Mouse (Mus musculus) testis, adult 2 months (tissue): ENCODE results near the gene Bbs1. TPM values are rescaled to one million over a fixed set of nuclear protein-coding genes. Genes with fewer than 3 reads are reported as not detected.
A peak's percentile ranks its signal among the peaks of the same experiment; 100 is the strongest.

Experiments
- H3K27ac ChIP-seq: fragments of 200-500 bp; 2 replicates; pipeline ENCODE4 v1.5.1; 2012; ENCODE audit warnings: low read depth, low read length; ENCODE audit not compliant: control insufficient read depth, insufficient read depth
- H3K27me3 ChIP-seq: fragments of 200-500 bp; 2 replicates; pipeline ENCODE4 v1.6.1; 2012; ENCODE audit warnings: mild to moderate bottlenecking, low read length, moderate library complexity; ENCODE audit not compliant: control insufficient read depth, insufficient read depth
- H3K36me3 ChIP-seq: fragments of 200-500 bp; 2 replicates; pipeline ENCODE4 v1.6.1; 2012; ENCODE audit warnings: mild to moderate bottlenecking, low read length; ENCODE audit not compliant: control insufficient read depth, insufficient read depth
- H3K4me1 ChIP-seq: fragments of 200-500 bp; 2 replicates; pipeline ENCODE4 v1.6.1; 2012; ENCODE audit warnings: low read length; ENCODE audit not compliant: control insufficient read depth, insufficient read depth
- H3K4me3 ChIP-seq: fragments of 200-500 bp; 2 replicates; pipeline ENCODE4 v1.5.1; 2012; ENCODE audit warnings: low read depth, mild to moderate bottlenecking, low read length, moderate library complexity, mixed read lengths; ENCODE audit not compliant: control insufficient read depth
- CTCF ChIP-seq: fragments of 200-500 bp; IDR thresholded peaks from 2 replicates; pipeline ENCODE4 v1.5.1; 2012; ENCODE audit warnings: low read depth, mild to moderate bottlenecking, inconsistent platforms, low read length, moderate library complexity; ENCODE audit not compliant: control insufficient read depth, insufficient read depth, insufficient replicate concordance
- POLR2A ChIP-seq: fragments of 200-500 bp; IDR thresholded peaks from 2 replicates; pipeline ENCODE4 v1.6.1; 2012; ENCODE audit warnings: low read depth, mild to moderate bottlenecking, inconsistent platforms, low read length, moderate library complexity; ENCODE audit not compliant: control insufficient read depth
- polyA plus RNA-seq: library from polyadenylated mRNA; depleted of rRNA; stranded (reverse); fragments of >200 nt; gene quantifications from 2 replicates; pipeline ENCODE4 v1.2.3, GENCODE M21; 2012

The Bbs1 gene
- polyA plus RNA-seq, 1 experiment, result 15.5 TPM

GRCm38 (mm10) chr19:4859081-4859480, 47.3 kb downstream of the Bbs1 start:
- H3K36me3 ChIP-seq, result no peaks in the 10 kb centered on the region
- H3K4me1 ChIP-seq, result peaks cover 20% of the 10 kb centered on the region
- no peaks in the 10 kb centered on the region for H3K27me3 ChIP-seq
- TF ChIP-seq POLR2A (no peak), CTCF (no peak)
- H3K27ac ChIP-seq, result no peak overlapping the region
- no peak overlapping the region for H3K4me3 ChIP-seq

- Histone ChIP-seq H3K4me1 (peaks cover 20% of the 10 kb centered on the region), H3K4me3 (no peak overlapping the region), H3K36me3 (no peaks in the 10 kb centered on the region), H3K27me3 (no peaks in the 10 kb centered on the region), H3K27ac (0 out of 2 replicates have a peak overlapping the region, but pooled peaks have one; percentile 41)
- TF ChIP-seq POLR2A (no peak; the same call in 1 of the 2 replicates), CTCF (no peak)
These were observed 50.5 kb downstream of the Bbs1 start for GRCm38 (mm10) chr19:4855951-4856350.

DNA sequence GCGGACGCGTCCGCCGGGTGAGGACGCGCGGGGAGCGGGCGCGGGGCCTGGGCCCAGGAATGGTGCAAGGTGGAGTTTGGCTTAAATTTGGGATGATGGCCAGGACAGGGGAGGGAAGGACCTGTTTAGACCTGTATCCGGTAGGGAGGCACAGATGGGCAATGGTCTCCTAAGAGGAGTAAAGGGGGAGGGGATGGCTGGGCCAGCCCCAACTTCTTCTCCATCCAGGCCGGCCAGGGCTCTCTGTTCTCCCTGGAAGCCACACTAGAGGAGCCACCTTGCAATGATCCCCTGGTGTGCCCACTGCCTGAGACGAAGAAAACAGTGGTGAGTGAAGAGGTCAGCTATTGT, 51.0 kb downstream of the Bbs1 start:
- Histone ChIP-seq H3K36me3 (no peaks in the 10 kb centered on the region), H3K27me3 (no peaks in the 10 kb centered on the region), H3K4me1 (peaks cover 20% of the 10 kb centered on the region), H3K27ac (peak overlapping the region; percentile 77), H3K4me3 (peak overlapping the region; percentile 86)
- no peak for TF ChIP-seq CTCF
- TF ChIP-seq POLR2A, result no peak

GRCm38 (mm10) chr19:4854552-4855469, 51.6 kb downstream of the Bbs1 start, which contains the start of gene Ctsf:
Ctsf (plus strand) TSS chr19:4855130.
- peak within 1 kb of the TSS; percentile 77 for H3K27ac ChIP-seq
- H3K36me3 ChIP-seq, result no peaks in the 10 kb centered on the region
- TF ChIP-seq POLR2A (peak; percentile 57), CTCF (no peak)
- peaks cover 20% of the 10 kb centered on the region for H3K4me1 ChIP-seq
- peak within 1 kb of the TSS; percentile 86 for H3K4me3 ChIP-seq
- no peaks in the 10 kb centered on the region for H3K27me3 ChIP-seq

- no peak for TF ChIP-seq CTCF
- no peak for TF ChIP-seq POLR2A
- no peaks in the 10 kb centered on the region for H3K36me3 ChIP-seq
- H3K27ac ChIP-seq, result no peak overlapping the region
- no peak overlapping the region for H3K4me3 ChIP-seq
- peaks cover 6% of the 10 kb centered on the region for H3K4me1 ChIP-seq
- no peaks in the 10 kb centered on the region for H3K27me3 ChIP-seq
These were observed 56.1 kb downstream of the Bbs1 start for GRCm38 (mm10) chr19:4850281-4850680.

DNA sequence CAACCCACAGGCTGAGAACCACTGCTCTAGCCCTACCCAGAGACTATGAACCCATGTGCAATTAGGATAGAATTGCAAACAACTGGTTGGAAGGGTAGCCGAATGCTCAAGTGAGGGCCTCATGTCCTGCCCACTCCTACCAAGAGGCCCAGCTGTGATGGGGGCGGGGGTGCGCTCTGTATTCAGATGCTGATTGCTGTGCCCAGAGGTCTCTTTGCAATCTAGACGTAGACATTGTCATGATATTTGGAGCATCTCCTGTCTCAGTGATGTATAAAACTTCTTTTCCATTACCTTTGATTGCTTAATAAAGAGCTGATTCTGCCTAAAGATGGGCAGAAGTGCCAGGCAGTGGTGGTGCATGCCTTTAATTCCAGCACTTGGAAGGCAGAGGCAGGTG, 56.6 kb downstream of the Bbs1 start:
- Histone ChIP-seq H3K36me3 (no peaks in the 10 kb centered on the region), H3K4me1 (peaks cover 3% of the 10 kb centered on the region; the same call in 1 of the 2 replicates), H3K4me3 (no peak overlapping the region), H3K27me3 (no peaks in the 10 kb centered on the region), H3K27ac (no peak overlapping the region)
- TF ChIP-seq POLR2A (no peak), CTCF (no peak)

- Histone ChIP-seq H3K4me3 (no peak overlapping the region), H3K27ac (no peak overlapping the region), H3K4me1 (no peaks in the 10 kb centered on the region), H3K36me3 (no peaks in the 10 kb centered on the region), H3K27me3 (no peaks in the 10 kb centered on the region)
- TF ChIP-seq CTCF, result peak; percentile 59; the same call in 1 of the 2 replicates
- TF ChIP-seq POLR2A, result no peak
These were observed 58.9 kb downstream of the Bbs1 start for GRCm38 (mm10) chr19:4847490-4847889.
